Mouse (Mus musculus) CH12F3 (cell line): ENCODE data around the gene Olfr1501.
"Not testable (repeated sequence)": the region's sequence is repeated elsewhere in the genome, so short reads cannot be mapped to it uniquely, and the experiment has no call there.

Experiments
- in situ Hi-C: fragments of 300-500 bp; cut with MboI; formaldehyde crosslinking; loops from 2 replicates; pipeline ENCODE4 v1.14.3; 2020; ENCODE audit warnings: low sequenced_read_pairs

Gene Olfr1501

DNA sequence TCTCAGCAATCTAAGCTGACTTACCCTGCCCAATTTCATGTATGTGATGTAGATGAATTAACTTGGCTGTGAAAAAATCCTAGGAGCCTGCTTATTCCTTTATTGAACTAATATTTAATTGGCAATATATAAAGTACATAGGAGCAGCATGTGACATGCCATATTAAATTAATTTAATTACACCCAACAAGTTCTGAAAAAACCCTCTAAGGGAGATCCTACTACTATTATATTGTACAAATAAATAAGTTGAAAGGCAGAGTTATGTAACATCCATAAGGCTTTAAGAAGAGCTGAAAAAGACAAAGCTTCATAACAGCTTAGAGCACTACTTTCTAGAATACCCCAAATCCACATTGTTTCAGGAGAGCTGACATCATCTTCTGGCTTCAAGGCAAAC, at the start of gene Olfr1501:
Gene Olfr1501 (minus strand): TSS at position 101 of the 400 bp plus-strand sequence.
- in situ Hi-C loops: not testable (repeated sequence)

DNA sequence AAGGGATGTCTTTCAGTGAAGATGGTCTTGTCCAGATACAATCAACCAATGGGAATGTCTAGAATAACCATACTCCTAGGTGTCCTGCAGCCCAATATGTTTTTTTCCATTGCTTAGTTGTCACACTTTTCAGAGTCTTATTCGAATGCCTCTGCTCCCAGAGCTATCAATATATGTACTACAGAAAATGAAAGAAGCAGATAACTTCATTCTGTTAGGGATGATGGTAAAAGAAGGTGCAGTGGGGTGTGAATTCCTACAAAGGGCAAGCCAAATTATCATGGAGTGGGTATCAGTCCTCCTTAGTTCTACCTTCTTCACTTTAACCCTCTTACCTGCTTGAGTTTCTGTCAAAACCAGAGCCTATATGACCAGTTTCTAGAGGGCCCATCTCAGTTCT, 47.3 kb upstream of the Olfr1501 start, which contains the start of gene Olfr1504:
Gene Olfr1504 (minus strand): TSS at position 101 of the 400 bp plus-strand sequence.
- in situ Hi-C loops: no loop called here

DNA sequence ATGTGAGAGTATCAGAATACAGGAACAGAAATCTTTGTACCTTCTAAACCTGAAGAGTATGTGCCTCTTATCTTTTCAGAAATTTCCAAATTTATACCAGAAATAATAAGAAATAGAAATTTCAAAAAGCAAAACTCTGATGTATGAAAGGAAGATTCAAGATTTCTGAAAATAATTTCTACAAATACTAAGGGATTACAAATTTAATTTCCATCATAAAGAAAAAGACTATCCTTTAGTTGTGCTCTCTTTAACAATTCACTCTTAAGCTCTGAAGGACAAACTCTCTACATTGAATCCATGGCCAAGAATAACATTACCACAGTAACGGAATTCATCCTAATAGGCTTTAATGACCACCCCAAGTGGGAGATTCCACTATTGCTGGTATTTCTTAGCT, 11.0 kb upstream of the Olfr1501 start, which contains the start of gene Olfr1502:
Gene Olfr1502 (plus strand): TSS at position 301 of the 400 bp plus-strand sequence.
- in situ Hi-C loops: no loop called here

- in situ Hi-C loops: no loop called here
These were observed 20.1 kb downstream of the Olfr1501 start, which contains the start of gene Olfr1500 for GRCm38 (mm10) chr19:13830388-13830787. TSS of gene Olfr1500 (minus strand) at chr19:13830488.

GRCm38 (mm10) chr19:13828447-13828846, 22.0 kb downstream of the Olfr1501 start:
- in situ Hi-C loops: no loop called here

- in situ Hi-C loops: no loop called here
These were observed 29.6 kb downstream of the Olfr1501 start for GRCm38 (mm10) chr19:13820847-13821246.

GRCm38 (mm10) chr19:13819347-13819746, 31.1 kb downstream of the Olfr1501 start, which contains the start of gene Olfr1499:
TSS of gene Olfr1499 (minus strand) at chr19:13819447.
- in situ Hi-C loops: no loop called here

DNA sequence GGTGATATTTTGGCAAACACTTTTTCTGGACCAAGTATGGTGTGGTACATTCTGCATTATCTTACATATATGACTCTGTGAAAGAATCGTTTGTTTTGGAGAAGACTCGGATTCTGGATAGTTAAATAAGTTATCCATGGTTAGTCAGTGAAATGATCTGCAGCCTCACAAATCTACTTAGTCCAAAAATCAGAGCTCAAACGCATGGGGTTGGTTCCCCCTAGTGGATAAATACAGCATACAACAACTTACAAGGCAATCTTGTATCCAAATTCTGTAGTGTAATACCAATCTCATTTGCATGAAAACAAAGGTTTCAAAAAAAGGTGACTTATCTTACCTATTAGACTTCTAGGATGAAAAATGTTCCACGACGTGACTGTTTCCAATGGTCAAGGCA, 31.7 kb downstream of the Olfr1501 start:
- in situ Hi-C loops: no loop called here

DNA sequence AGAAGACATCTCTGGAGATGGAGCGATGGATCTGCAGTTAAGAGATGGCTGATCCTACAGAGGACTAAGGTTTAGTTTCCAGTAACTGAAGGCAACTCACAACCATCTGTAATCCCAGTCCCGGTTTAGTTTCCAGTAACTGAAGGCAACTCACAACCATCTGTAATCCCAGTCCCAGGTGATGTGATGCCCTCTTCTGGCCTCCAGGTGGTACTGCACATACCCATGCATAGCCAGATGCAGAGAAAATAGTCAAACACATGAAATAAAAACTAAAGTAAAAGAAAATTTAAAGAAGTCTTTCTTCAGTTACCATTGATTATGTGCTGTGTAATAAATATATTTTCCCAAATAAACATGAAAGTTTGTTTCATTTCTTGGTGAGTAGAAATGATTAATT, 37.7 kb downstream of the Olfr1501 start:
- in situ Hi-C loops: no loop called here

DNA sequence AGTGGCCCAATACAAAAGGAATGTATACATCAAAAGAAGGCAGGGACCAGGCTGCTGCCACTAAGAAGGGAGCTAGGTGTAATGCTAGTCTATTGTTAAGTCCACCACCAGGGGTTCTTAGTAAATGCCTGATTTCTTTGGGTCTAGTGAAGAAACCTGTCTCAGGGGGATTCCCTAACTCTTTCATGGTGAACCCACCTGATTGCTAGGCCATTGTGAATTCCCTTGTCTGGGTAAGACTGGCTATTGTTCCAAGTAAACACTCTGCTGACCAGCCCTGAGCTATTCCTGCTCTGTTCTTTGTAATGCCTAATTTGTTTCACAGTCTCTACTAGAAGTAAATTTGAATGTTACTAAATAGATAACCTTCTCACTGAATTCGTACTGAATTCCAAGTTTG, 45.0 kb downstream of the Olfr1501 start:
- in situ Hi-C loops: not testable (repeated sequence)

DNA sequence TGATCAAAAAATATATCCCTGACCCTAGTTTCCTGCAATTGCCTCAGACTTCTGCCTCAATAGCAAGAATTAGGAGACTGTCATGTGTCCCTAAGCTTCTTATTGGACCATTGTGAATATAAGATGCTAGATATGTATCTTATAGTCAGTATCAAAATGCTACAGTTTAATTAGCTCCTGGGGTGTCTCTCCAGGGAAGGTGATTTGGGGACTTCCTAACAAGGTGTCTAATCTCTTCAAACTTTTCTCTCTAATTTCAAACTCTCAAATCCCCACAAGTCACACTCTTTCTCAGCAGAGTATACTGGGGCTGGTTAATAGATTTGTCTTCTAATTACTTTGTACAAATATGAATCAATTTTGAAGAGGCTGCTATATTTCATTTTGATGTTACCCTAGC, 52.4 kb downstream of the Olfr1501 start, which contains the start of gene Olfr1497:
Gene Olfr1497 (minus strand): TSS at position 101 of the 400 bp plus-strand sequence.
- in situ Hi-C loops: no loop called here
